Mouse (Mus musculus): ENCODE results near the gene Bard1.
A peak's percentile ranks its signal among the peaks of the same experiment; 100 is the strongest.

Gene Bard1

DNA sequence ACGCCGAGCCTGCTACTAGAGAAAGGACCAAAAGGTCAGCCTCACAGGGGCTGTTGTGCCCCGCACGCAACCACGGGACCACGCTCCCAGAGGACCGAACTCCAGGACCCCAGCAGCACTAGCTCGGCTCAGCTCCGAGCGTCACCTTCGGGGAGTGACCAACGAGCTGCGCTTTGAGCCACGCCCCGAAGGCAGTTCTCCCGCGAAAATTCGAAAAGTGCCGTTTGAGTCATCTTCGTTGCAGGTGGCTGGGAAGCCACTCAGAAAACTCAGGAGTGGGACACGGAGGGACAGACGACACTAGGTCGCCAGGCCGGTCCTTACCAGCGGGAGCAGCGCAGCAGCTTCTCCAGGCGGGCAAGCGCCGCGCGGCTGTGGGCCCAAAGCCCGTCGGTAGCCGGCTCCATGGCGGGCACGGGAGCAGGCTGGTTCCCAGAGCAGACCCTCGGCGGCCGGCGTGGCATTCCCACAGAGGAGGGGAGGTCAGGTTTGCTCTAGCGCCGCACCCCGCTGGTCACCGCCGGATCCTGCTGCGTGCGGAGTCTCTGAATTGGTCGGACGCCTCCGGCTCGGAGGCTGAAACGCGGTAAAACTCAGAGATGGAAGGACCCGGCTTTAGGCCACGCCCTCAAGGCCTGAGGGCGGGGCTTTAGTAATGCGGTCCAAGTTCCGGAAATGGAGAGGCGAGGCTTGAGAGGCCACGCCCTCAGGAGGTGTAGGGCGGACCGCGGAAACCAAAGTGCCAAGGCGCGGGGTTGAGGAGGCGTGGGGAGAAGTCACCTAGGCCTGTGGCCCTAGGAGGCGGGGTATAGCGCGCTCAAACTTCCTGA lies at the start of gene Bard1:
TSS of gene Bard1 (minus strand) at position 803 of the 830 bp plus-strand sequence.
- DNase-seq = peak; percentile 96 to 99

DNA sequence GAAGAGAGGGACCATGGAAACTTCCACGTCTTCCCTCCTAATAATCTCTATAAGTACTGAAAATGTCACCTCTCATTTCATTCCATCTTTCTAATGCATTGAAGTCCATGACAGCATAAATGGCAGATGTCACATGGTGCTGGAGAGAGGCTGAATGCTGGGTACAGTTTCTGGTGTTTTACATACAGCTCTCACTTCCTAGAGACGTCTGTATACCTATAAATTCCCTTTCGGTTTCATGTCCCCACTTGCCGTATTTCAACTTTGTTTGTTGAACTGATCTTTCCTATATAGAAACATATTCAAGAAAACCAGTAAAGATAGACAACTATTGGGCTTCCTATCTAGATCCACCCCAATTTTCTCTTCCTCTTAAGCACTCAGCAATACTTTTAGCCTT lies 24.2 kb upstream of the Bard1 start:
- no peak for DNase-seq

GRCm38 (mm10) chr1:71118511-71118910 lies 15.6 kb upstream of the Bard1 start:
- DNase-seq = no peak

- DNase-seq = no peak
These were observed 14.3 kb upstream of the Bard1 start for GRCm38 (mm10) chr1:71117253-71117652.

DNA sequence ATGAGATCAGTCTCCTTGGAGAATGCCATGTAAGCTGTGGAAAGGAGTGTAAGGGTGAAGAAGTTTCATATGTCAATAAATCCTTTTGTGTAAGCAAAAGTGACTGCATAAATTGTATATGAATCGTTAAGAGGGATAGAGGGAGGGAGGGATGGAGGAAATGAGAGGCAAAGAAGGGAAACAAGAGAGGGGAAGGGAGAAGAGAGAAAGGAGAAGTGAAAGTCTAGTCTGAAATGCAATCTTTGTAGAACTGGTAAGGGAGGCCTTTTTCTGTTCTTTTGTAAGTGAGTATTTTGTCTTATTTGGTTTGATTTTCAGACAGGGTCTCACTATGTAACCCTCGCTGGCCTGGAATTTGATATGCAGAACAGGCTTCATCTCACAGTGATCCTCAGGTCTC lies 12.8 kb upstream of the Bard1 start:
- no peak for DNase-seq

DNA sequence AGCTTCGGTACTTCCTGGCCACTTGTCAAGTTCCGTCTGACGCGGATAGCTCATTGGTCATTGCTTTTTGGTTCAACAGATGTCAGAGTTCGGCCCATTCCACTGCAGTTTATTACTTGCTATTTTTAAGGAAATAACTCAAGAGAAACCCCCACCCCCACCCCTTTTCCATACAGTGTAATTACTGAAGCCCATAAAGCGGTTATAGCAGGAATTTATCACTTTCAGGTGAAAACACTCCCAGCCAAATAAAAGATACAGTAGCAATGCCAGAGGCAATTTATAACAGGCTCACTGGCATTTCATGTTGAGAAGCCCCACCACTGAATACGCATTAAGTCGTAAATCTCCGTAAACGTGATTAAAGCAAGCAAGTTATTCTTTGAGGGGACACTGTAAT lies 6.9 kb upstream of the Bard1 start:
- DNase-seq = no peak

DNA sequence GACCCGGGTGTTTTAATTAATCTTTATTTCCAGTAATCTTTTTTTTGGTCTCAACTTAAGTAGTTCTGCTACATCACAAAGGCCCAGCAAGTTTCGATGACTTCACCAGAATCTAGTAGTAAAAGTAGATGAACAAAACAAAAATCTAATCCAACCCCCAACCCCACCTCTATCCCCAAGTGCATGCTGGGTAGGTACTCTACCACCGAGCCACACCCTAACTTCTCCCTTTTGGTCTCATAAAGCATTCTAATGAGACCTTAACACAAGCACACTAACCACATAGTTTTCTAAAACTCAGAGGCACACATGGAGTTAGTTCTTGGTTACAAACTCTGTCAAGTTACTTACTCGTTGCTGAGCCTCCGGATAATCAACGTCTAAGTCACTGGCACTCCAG lies 3.2 kb upstream of the Bard1 start:
- no peak for DNase-seq

DNA sequence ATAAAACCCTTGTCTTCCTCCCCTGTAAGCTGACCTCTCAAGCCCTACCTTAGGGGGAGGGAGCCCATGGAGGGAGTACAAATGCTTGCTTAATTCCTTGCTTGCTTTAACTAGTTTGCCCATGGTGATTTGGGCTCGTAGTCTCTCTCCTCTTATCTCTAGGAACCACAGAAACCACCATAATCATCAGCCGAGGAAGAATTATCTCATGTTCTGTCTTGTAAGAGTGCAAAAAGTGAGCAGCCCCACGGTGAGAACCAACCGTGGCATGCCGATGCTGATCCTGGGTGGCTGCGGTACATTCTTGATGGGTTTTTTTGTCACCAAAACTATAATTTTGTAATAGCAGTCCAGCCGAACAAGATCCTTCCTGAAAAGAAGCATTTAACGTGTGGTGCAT lies 2.8 kb upstream of the Bard1 start:
- no peak for DNase-seq

GRCm38 (mm10) chr1:71103174-71103864 lies 373 bp upstream of the Bard1 start:
- peak; percentile 9 to 21 for DNase-seq

DNA sequence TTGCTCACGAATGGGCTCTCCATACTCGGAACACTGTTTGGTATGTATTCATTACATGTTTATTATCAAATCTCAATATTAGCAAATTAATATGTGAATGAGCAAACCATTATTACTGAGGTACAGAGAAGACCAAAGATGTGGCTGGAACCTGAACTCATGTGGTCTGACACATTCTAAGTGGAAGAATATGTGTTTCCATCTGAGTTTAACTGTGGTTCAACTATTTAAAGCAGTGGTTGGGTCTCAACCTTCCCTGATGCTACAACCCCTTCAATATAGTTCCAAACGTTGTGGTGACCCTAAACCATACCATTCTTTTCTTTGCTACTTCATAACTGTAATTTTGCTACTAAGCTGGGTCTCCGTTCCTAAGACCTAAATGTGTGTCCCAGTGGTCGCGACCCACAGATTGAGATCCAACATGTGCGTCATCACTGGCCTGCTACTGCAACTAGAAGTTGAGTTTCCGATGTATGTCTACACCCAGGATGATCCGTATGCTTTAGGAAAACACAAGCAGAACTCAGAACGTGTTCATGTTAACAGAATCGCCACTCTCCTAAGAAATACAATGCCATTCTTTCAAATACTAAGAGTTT lies 1.5 kb downstream of the Bard1 start:
- DNase-seq = no peak

DNA sequence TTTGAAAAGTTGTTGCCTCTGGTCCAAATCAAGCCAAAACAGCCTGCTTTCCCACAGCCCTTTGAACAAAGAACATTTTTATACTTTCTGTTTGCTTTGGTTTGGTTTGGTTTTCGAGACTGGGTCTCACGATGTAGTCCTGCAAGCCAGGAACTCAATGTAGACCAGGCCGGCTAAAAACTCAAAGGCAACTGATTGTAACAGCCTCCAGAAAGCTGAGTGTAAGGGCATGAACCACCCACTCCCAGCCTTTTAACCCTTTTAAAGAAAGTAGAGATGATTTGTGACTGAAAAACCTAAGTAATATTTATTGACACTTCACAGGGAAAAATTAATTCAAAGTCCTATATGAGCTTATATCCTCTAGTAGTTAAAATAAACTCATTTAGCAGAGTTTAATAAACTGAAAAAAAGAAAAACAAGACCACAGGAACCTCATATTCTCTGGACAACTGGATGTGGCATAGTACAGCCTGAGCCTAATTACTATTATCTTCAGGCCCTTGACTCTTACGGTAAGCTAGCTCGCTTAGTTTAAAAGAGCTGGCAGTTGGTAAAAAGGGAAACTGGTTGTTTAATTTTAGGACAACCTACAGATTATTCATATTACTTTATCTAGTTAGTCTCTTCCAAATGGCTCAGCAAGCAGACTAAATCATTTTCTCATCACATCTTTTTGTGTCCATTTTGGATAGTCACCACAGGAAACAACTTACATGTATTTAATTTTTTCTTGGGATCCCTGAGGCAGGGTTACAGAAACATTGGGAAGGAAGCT lies 2.2 kb downstream of the Bard1 start:
- no peak for DNase-seq

GRCm38 (mm10) chr1:71099945-71100515 lies 2.9 kb downstream of the Bard1 start:
- DNase-seq = peak; percentile 3 to 26

GRCm38 (mm10) chr1:71096031-71096430 lies 6.9 kb downstream of the Bard1 start:
- no peak for DNase-seq

- no peak for DNase-seq
These were observed 7.6 kb downstream of the Bard1 start for GRCm38 (mm10) chr1:71095211-71095805.

GRCm38 (mm10) chr1:71075651-71076050 lies 27.3 kb downstream of the Bard1 start:
- no peak for DNase-seq

DNA sequence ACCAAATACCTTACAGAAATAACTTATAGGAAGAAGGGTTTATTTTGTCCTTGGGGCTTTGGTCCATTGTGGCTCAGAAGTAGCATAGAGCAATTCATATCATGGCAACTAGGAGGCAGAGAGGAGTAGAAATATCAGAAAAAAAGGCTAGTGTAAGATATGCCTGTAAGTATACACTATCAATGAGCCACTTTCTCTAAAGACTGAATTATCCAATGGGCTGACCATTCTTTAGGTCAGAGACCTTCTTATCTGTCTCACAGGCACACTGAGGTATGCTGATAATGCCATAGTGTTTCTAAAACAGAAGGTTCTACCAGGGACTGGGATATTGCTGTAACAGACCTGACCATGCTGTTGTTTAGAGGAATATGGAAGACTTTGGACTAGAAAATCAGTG lies 32.2 kb downstream of the Bard1 start:
- no peak for DNase-seq

DNA sequence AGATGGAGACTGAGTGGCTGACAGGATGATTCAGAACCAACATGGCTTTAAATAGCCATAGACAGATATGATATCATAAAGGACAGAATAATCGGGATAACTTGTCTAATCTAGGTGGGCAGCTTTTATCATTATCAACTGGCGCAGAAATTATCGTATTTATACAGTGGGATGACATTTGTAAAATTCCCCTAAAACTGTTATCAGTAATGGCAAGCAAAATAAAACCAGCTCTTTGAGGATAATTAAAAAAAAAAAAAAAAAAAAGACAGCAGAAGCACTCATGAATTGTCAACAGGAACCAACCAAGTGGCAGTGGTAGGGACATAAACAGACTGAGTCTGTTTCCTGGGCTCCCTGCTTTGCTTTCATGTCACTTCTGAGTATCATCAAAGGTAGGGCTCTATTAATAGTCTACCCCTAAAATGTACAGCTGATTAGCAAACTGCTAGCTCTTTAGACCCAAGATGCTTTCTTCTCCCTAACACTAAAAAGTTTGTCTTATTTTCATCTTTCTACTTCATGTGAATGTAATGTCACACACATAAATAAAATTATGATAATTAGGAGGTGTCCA lies 34.1 kb downstream of the Bard1 start:
- DNase-seq = no peak

- DNase-seq = no peak
These were observed 39.0 kb downstream of the Bard1 start for GRCm38 (mm10) chr1:71063885-71064492.

GRCm38 (mm10) chr1:71056143-71056542 lies 46.8 kb downstream of the Bard1 start:
- no peak for DNase-seq

DNA sequence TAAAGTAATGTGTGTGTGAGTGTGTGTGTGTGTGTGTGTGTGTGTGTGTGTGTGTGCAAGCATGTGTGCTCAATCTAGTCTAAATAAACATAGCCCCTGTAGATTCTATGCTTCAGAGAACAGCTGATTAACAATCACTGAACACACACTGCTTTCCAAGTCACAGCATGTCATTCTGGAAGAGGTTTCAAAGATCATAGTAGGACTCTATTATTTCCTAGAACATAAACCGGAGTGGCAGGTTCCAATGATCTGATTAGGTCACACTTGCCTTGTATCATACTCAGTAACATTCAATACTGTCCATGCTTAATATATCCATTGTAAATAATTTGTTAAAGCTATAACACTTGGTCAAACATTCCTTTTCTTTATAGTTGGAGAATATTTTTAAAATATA lies 47.5 kb downstream of the Bard1 start:
- no peak for DNase-seq

DNA sequence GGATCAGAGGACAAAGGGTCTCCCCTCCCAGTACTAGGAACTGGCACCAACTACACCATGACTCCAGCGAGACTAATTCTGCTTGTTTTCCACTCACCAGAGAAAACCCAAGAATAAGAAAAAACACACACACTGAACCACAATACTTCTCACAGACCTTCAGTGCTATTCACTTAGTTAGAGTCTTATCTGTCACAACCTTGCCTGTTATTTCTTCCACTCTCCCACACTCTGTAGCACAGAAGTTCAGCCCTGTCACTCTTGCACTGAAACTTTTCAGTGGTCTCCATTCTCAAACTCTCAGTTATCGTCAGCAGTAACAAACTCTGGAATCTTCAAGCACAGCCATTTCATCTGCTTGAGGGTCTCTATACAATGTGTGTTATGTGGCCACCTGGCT lies 50.2 kb downstream of the Bard1 start:
- DNase-seq = no peak

DNA sequence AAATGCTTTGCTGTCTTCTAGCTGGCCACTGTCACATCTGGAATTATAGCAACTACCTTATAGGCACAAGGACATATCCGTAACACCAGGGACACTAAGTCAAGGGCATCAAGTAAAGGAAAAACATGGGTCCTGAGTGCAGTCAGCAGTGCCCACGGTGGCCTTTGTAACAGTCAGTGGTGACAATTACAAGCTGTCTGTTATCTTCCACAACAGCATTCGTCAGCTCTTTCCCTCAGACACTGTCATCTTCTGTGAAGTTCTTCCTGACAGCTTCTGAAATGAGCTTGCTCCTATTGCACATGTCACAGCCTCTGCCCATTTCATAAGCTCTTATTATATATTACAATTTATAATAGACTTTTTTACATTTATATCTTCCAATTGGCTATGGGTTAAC lies 50.7 kb downstream of the Bard1 start:
- DNase-seq = no peak

Data from thymus, adult 18-20 months (tissue).